Mouse (Mus musculus): ENCODE measurements around the gene Stat2. TPM values are rescaled to one million over a fixed set of nuclear protein-coding genes. Genes with fewer than 3 reads are reported as not detected.
"Not testable (repeated sequence)": the region's sequence is repeated elsewhere in the genome, so short reads cannot be mapped to it uniquely, and the experiment has no call there.

Gene Stat2
- polyA plus RNA-seq, 1 experiment from 2014 or later = 15.4 TPM

- no peak overlapping the region for H3K9ac ChIP-seq (ENCODE audit: low read depth, low read length)
- H3K4me3 ChIP-seq (ENCODE audit: low read depth, low read length) = no peak overlapping the region
- peaks cover 2% of the 10 kb centered on the region; the same call in 1 of the 2 replicates for H3K36me3 ChIP-seq (ENCODE audit: control insufficient read depth, insufficient read depth, low read length)
- H3K27me3 ChIP-seq (ENCODE audit: control insufficient read depth, insufficient read depth, low read length) = no peaks in the 10 kb centered on the region
- DNase-seq (ENCODE audit: low spot score) (no peak), ATAC-seq (ENCODE audit: low FRiP score) (no peak)
- no peak overlapping the region for H3K4me2 ChIP-seq (replicated peaks; ENCODE audit: low read depth, low read length)
- no peak overlapping the region for H3K27ac ChIP-seq (ENCODE audit: low read depth, low read length)
- no peaks in the 10 kb centered on the region for H3K4me1 ChIP-seq (replicated peaks; ENCODE audit: control insufficient read depth, insufficient read depth, low read length)
- 88% methylated on average over 6 of the region's 6 CpGs for WGBS
- H3K9me3 ChIP-seq (ENCODE audit: control insufficient read depth, low read length) = no peaks in the 10 kb centered on the region
Observed at GRCm38 (mm10) chr10:128280943-128281342, 10.6 kb downstream of the Stat2 start.

GRCm38 (mm10) chr10:128281682-128282081, 11.3 kb downstream of the Stat2 start:
- H3K36me3 ChIP-seq (ENCODE audit: control insufficient read depth, insufficient read depth, low read length) = no peaks in the 10 kb centered on the region; the same call in 1 of the 2 replicates

GRCm38 (mm10) chr10:128282886-128283450, 12.6 kb downstream of the Stat2 start:
- 91% methylated on average over 20 of the region's 20 CpGs for WGBS
- Histone ChIP-seq H3K4me2 (replicated peaks; ENCODE audit: low read depth, low read length) (no peak overlapping the region), H3K36me3 (ENCODE audit: control insufficient read depth, insufficient read depth, low read length) (no peaks in the 10 kb centered on the region; the same call in 1 of the 2 replicates), H3K27me3 (ENCODE audit: control insufficient read depth, insufficient read depth, low read length) (no peaks in the 10 kb centered on the region), H3K4me1 (replicated peaks; ENCODE audit: control insufficient read depth, insufficient read depth, low read length) (no peaks in the 10 kb centered on the region), H3K4me3 (ENCODE audit: low read depth, low read length) (no peak overlapping the region), H3K9ac (ENCODE audit: low read depth, low read length) (no peak overlapping the region), H3K9me3 (ENCODE audit: control insufficient read depth, low read length) (no peaks in the 10 kb centered on the region), H3K27ac (ENCODE audit: low read depth, low read length) (no peak overlapping the region)
- ATAC-seq (ENCODE audit: low FRiP score) = no peak
- DNase-seq (ENCODE audit: low spot score) = no peak

More at GRCm38 (mm10) chr10:128281682-128282081, 11.3 kb downstream of the Stat2 start:
- Histone ChIP-seq H3K27ac (ENCODE audit: low read depth, low read length) (no peak overlapping the region), H3K9me3 (ENCODE audit: control insufficient read depth, low read length) (no peaks in the 10 kb centered on the region), H3K27me3 (ENCODE audit: control insufficient read depth, insufficient read depth, low read length) (no peaks in the 10 kb centered on the region), H3K4me2 (replicated peaks; ENCODE audit: low read depth, low read length) (no peak overlapping the region), H3K4me1 (replicated peaks; ENCODE audit: control insufficient read depth, insufficient read depth, low read length) (no peaks in the 10 kb centered on the region), H3K4me3 (ENCODE audit: low read depth, low read length) (no peak overlapping the region), H3K9ac (ENCODE audit: low read depth, low read length) (no peak overlapping the region)
- ATAC-seq (ENCODE audit: low FRiP score) = no peak
- DNase-seq (ENCODE audit: low spot score) = no peak
- 90% methylated on average over 14 of the region's 14 CpGs for WGBS

GRCm38 (mm10) chr10:128283604-128284579, 13.5 kb downstream of the Stat2 start:
- Histone ChIP-seq H3K36me3 (ENCODE audit: control insufficient read depth, insufficient read depth, low read length) (no peaks in the 10 kb centered on the region; the same call in 1 of the 2 replicates), H3K4me3 (ENCODE audit: low read depth, low read length) (no peak overlapping the region), H3K27me3 (ENCODE audit: control insufficient read depth, insufficient read depth, low read length) (no peaks in the 10 kb centered on the region), H3K4me1 (replicated peaks; ENCODE audit: control insufficient read depth, insufficient read depth, low read length) (no peaks in the 10 kb centered on the region), H3K9me3 (ENCODE audit: control insufficient read depth, low read length) (no peaks in the 10 kb centered on the region), H3K9ac (ENCODE audit: low read depth, low read length) (no peak overlapping the region), H3K27ac (ENCODE audit: low read depth, low read length) (no peak overlapping the region), H3K4me2 (replicated peaks; ENCODE audit: low read depth, low read length) (no peak overlapping the region)
- ATAC-seq (ENCODE audit: low FRiP score) (peak; percentile 33; the same call in 1 of the 2 replicates), DNase-seq (ENCODE audit: low spot score) (peak; percentile 88)
- WGBS = 65% methylated on average over 31 of the region's 31 CpGs

GRCm38 (mm10) chr10:128290594-128290993, 20.2 kb downstream of the Stat2 start:
- H3K9ac ChIP-seq (ENCODE audit: low read depth, low read length); H3K27ac ChIP-seq (ENCODE audit: low read depth, low read length); H3K9me3 ChIP-seq (ENCODE audit: control insufficient read depth, low read length); H3K4me1 ChIP-seq (replicated peaks; ENCODE audit: control insufficient read depth, insufficient read depth, low read length); H3K27me3 ChIP-seq (ENCODE audit: control insufficient read depth, insufficient read depth, low read length); H3K4me3 ChIP-seq (ENCODE audit: low read depth, low read length); H3K36me3 ChIP-seq (ENCODE audit: control insufficient read depth, insufficient read depth, low read length); DNase-seq (ENCODE audit: low spot score); ATAC-seq (ENCODE audit: low FRiP score); H3K4me2 ChIP-seq (replicated peaks; ENCODE audit: low read depth, low read length): not testable (repeated sequence)
- 50% methylated on average over 1 of the region's 1 CpGs for WGBS

- no peak overlapping the region for H3K9ac ChIP-seq (ENCODE audit: low read depth, low read length)
- no peaks in the 10 kb centered on the region for H3K9me3 ChIP-seq (ENCODE audit: control insufficient read depth, low read length)
- no peak for ATAC-seq (ENCODE audit: low FRiP score)
- H3K27ac ChIP-seq (ENCODE audit: low read depth, low read length) = no peak overlapping the region
- 81% methylated on average over 13 of the region's 13 CpGs for WGBS
- 0 out of 2 replicates have a peak, but pooled peaks cover 2% of the 10 kb centered on the region for H3K36me3 ChIP-seq (ENCODE audit: control insufficient read depth, insufficient read depth, low read length)
- H3K4me1 ChIP-seq (replicated peaks; ENCODE audit: control insufficient read depth, insufficient read depth, low read length) = no peaks in the 10 kb centered on the region
- H3K4me2 ChIP-seq (replicated peaks; ENCODE audit: low read depth, low read length) = no peak overlapping the region
- no peak for DNase-seq (ENCODE audit: low spot score)
- no peaks in the 10 kb centered on the region for H3K27me3 ChIP-seq (ENCODE audit: control insufficient read depth, insufficient read depth, low read length)
- H3K4me3 ChIP-seq (ENCODE audit: low read depth, low read length) = no peak overlapping the region
Observed at GRCm38 (mm10) chr10:128296370-128297090, 26.2 kb downstream of the Stat2 start.

- ATAC-seq (ENCODE audit: low FRiP score) (no peak), DNase-seq (ENCODE audit: low spot score) (no peak)
- H3K9me3 ChIP-seq (ENCODE audit: control insufficient read depth, low read length) = no peaks in the 10 kb centered on the region
- no peaks in the 10 kb centered on the region for H3K27me3 ChIP-seq (ENCODE audit: control insufficient read depth, insufficient read depth, low read length)
- 89% methylated on average over 4 of the region's 4 CpGs for WGBS
- no peak overlapping the region for H3K4me3 ChIP-seq (ENCODE audit: low read depth, low read length)
- H3K36me3 ChIP-seq (ENCODE audit: control insufficient read depth, insufficient read depth, low read length) = 0 out of 2 replicates have a peak, but pooled peaks cover under 1% of the 10 kb centered on the region
- H3K27ac ChIP-seq (ENCODE audit: low read depth, low read length) = no peak overlapping the region
- H3K9ac ChIP-seq (ENCODE audit: low read depth, low read length) = no peak overlapping the region
- no peaks in the 10 kb centered on the region for H3K4me1 ChIP-seq (replicated peaks; ENCODE audit: control insufficient read depth, insufficient read depth, low read length)
- H3K4me2 ChIP-seq (replicated peaks; ENCODE audit: low read depth, low read length) = no peak overlapping the region
Observed at GRCm38 (mm10) chr10:128297221-128297620, 26.9 kb downstream of the Stat2 start.

GRCm38 (mm10) chr10:128297622-128298021, 27.3 kb downstream of the Stat2 start:
- no peaks in the 10 kb centered on the region for H3K9me3 ChIP-seq (ENCODE audit: control insufficient read depth, low read length)
- no peak overlapping the region for H3K4me2 ChIP-seq (replicated peaks; ENCODE audit: low read depth, low read length)
- H3K4me1 ChIP-seq (replicated peaks; ENCODE audit: control insufficient read depth, insufficient read depth, low read length) = 0 out of 2 replicates have a peak, but pooled peaks cover 3% of the 10 kb centered on the region
- 84% methylated on average over 11 of the region's 11 CpGs for WGBS
- DNase-seq (ENCODE audit: low spot score) (no peak), ATAC-seq (ENCODE audit: low FRiP score) (no peak)
- no peak overlapping the region for H3K27ac ChIP-seq (ENCODE audit: low read depth, low read length)
- no peak overlapping the region for H3K4me3 ChIP-seq (ENCODE audit: low read depth, low read length)
- no peaks in the 10 kb centered on the region for H3K27me3 ChIP-seq (ENCODE audit: control insufficient read depth, insufficient read depth, low read length)
- H3K36me3 ChIP-seq (ENCODE audit: control insufficient read depth, insufficient read depth, low read length) = no peaks in the 10 kb centered on the region
- H3K9ac ChIP-seq (ENCODE audit: low read depth, low read length) = no peak overlapping the region
